ENCODE assay signal across 17 mouse cellular contexts in genomic region chr11:67400956-67401355, GRCm38 (mm10).
"Had no signal": no experiment of that assay in that cellular context is flagged by ENCODE, and none has a peak within 500 bp of the region (broad histone marks: within the 10 kb centered on the region; RNA-seq: fewer than 3 reads in every experiment).

No protein-coding gene starts in this region.

- H3K27me3 ChIP-seq: lung, embryonic 15.5 days; midbrain, embryonic 13.5 days; midbrain, embryonic 15.5 days; neural tube, embryonic 12.5 days; stomach, embryonic 15.5 days had no signal

- DNase-seq: lung, adult 2 months; lung, postnatal 14 days; lung, postnatal 36 days; right cerebral cortex, postnatal 14 days; thymus, adult 2 months; thymus, postnatal 25 days; thymus, postnatal 4 days had no signal

- H3K9ac ChIP-seq: lung, embryonic 15.5 days; midbrain, embryonic 13.5 days; midbrain, embryonic 15.5 days; neural tube, embryonic 12.5 days; stomach, embryonic 15.5 days had no signal

- H3K4me3 ChIP-seq: lung, embryonic 15.5 days; megakaryocyte, embryonic 14.5 days; midbrain, embryonic 13.5 days; midbrain, embryonic 15.5 days; neural tube, embryonic 12.5 days; stomach, embryonic 15.5 days had no signal

- ATAC-seq: lung, postnatal 0 days; midbrain, embryonic 13.5 days; midbrain, embryonic 15.5 days had no signal

- H3K9me3 ChIP-seq: lung, embryonic 15.5 days; megakaryocyte, embryonic 14.5 days; midbrain, embryonic 13.5 days; midbrain, embryonic 15.5 days; neural tube, embryonic 12.5 days; stomach, embryonic 15.5 days had no signal

- H3K4me1 ChIP-seq: lung, embryonic 15.5 days; megakaryocyte, embryonic 14.5 days; midbrain, embryonic 13.5 days; midbrain, embryonic 15.5 days; neural tube, embryonic 12.5 days; stomach, embryonic 15.5 days had no signal

- H3K4me2 ChIP-seq: lung, embryonic 15.5 days; midbrain, embryonic 11.5 days; midbrain, embryonic 13.5 days; midbrain, embryonic 15.5 days; neural tube, embryonic 12.5 days; stomach, embryonic 15.5 days had no signal

- H3K27ac ChIP-seq: lung, embryonic 15.5 days; macrophage; midbrain, embryonic 13.5 days; midbrain, embryonic 15.5 days; neural tube, embryonic 12.5 days; stomach, embryonic 15.5 days; stomach, postnatal 0 days had no signal

- H3K36me3 ChIP-seq: lung, embryonic 15.5 days; midbrain, embryonic 13.5 days; midbrain, embryonic 15.5 days; neural tube, embryonic 12.5 days; stomach, embryonic 15.5 days had no signal
